15 mouse cellular contexts compared by ENCODE assay signal in the genomic region with DNA sequence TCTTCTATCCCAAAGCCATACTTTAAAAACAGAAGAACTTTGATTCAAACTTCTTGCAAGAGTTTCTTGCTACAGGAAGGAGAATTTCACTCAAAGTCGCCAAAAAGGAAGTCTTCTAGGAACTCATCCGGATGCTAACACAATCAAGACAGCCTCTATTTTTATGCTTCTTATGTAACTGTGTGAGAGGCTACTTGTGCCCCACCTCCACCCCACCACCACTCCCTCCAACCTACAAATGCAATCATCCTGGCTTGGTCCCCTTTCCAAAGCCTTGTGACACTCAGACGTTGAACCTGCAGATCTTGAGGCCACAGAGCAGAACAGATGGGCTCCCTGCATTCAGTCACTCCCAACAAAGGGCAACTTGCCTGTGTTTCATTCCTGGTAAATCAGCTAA.
DNase-seq lines count a peak whose midpoint lies in the region; ATAC-seq and TF ChIP-seq lines count a peak whose summit lies in the region.
"Had no signal": no experiment of that assay in that cellular context is flagged by ENCODE, and none has a peak within 500 bp of the region (broad histone marks: within the 10 kb centered on the region; RNA-seq: fewer than 3 reads in every experiment).

No protein-coding gene starts in this region.

- no peak overlapping the region for H3K4me2 ChIP-seq in hindbrain, embryonic 13.5 days
- H3K4me2 ChIP-seq in hindbrain, postnatal 0 days (ENCODE audit: low read depth, low read length), result no peak overlapping the region
- H3K4me2 ChIP-seq in forebrain, embryonic 12.5 days, result no peak overlapping the region
- H3K4me2 ChIP-seq: limb, embryonic 15.5 days had no signal

- peaks cover 10% of the 10 kb centered on the region; the same call in 1 of the 2 replicates for H3K4me1 ChIP-seq in hindbrain, embryonic 10.5 days (replicated peaks)
- 0 out of 2 replicates have a peak, but pooled peaks cover 5% of the 10 kb centered on the region for H3K4me1 ChIP-seq in hindbrain, embryonic 13.5 days (replicated peaks)
- no peaks in the 10 kb centered on the region for H3K4me1 ChIP-seq in hindbrain, postnatal 0 days (ENCODE audit: insufficient read depth, low read length)
- no peaks in the 10 kb centered on the region for H3K4me1 ChIP-seq in forebrain, embryonic 12.5 days

- no peak overlapping the region for H3K4me3 ChIP-seq in hindbrain, embryonic 10.5 days
- no peak overlapping the region for H3K4me3 ChIP-seq in hindbrain, embryonic 13.5 days
- H3K4me3 ChIP-seq in hindbrain, postnatal 0 days (ENCODE audit: low read length), result no peak overlapping the region
- no peak overlapping the region for H3K4me3 ChIP-seq in forebrain, embryonic 12.5 days (replicated peaks)
- H3K4me3 ChIP-seq: left cerebral cortex, adult 2 months; limb, embryonic 15.5 days had no signal

- H3K27ac ChIP-seq in hindbrain, embryonic 10.5 days, result peak overlapping the region; percentile 37; the same call in 1 of the 2 replicates
- no peak overlapping the region for H3K27ac ChIP-seq in hindbrain, embryonic 13.5 days
- H3K27ac ChIP-seq in hindbrain, postnatal 0 days, result no peak overlapping the region
- no peak overlapping the region for H3K27ac ChIP-seq in forebrain, embryonic 12.5 days
- H3K27ac ChIP-seq: kidney, postnatal 0 days; left cerebral cortex, adult 2 months; limb, embryonic 15.5 days had no signal

- intact Hi-C loops in heart, postnatal 10 days (cut with DNase I), result loop anchor here (2.0 kb wide), 1 partner anchor 20 kb away; no protein-coding TSS in a partner anchor

- no peak for DNase-seq in hindbrain, embryonic 10.5 days (ENCODE audit: low spot score)
- peak; percentile 22 for DNase-seq in testis, postnatal 10 days (ENCODE audit: low spot score)
- DNase-seq in testis, postnatal 14 days (ENCODE audit: low spot score), result no peak
- peak; percentile 23 to 29 for DNase-seq in heart, postnatal 10 days
- no peak for DNase-seq in hindbrain, postnatal 0 days (ENCODE audit: low spot score)
- DNase-seq: cerebellum, adult 18-20 months; embryo, embryonic 11 days; thymus, postnatal 4 days had no signal

- H3K9me3 ChIP-seq in hindbrain, embryonic 10.5 days, result no peaks in the 10 kb centered on the region
- H3K9me3 ChIP-seq in hindbrain, embryonic 13.5 days, result no peaks in the 10 kb centered on the region
- no peaks in the 10 kb centered on the region for H3K9me3 ChIP-seq in hindbrain, postnatal 0 days (ENCODE audit: low read length)
- no peaks in the 10 kb centered on the region for H3K9me3 ChIP-seq in forebrain, embryonic 12.5 days
- H3K9me3 ChIP-seq: limb, embryonic 15.5 days had no signal

- WGBS in hindbrain, embryonic 10.5 days, result 71% methylated on average over 3 of the region's 3 CpGs
- 69% methylated on average over 3 of the region's 3 CpGs for WGBS in hindbrain, embryonic 13.5 days
- WGBS in hindbrain, postnatal 0 days, result 68% methylated on average over 3 of the region's 3 CpGs
- 79% methylated on average over 3 of the region's 3 CpGs for WGBS in forebrain, embryonic 12.5 days

- H3K36me3 ChIP-seq in hindbrain, embryonic 10.5 days, result no peaks in the 10 kb centered on the region
- H3K36me3 ChIP-seq in hindbrain, embryonic 13.5 days, result no peaks in the 10 kb centered on the region
- H3K36me3 ChIP-seq in hindbrain, postnatal 0 days (ENCODE audit: insufficient read depth, low read length), result no peaks in the 10 kb centered on the region
- H3K36me3 ChIP-seq in forebrain, embryonic 12.5 days (replicated peaks), result no peaks in the 10 kb centered on the region
- H3K36me3 ChIP-seq: limb, embryonic 15.5 days had no signal

- ATAC-seq in hindbrain, embryonic 13.5 days (ENCODE audit: low FRiP score), result no peak
- ATAC-seq in hindbrain, postnatal 0 days, result no peak
- ATAC-seq in forebrain, embryonic 12.5 days (ENCODE audit: low FRiP score), result no peak
- ATAC-seq: hindbrain, embryonic 16.5 days; Patski had no signal

- no peaks in the 10 kb centered on the region for H3K27me3 ChIP-seq in hindbrain, embryonic 10.5 days (ENCODE audit: insufficient read depth, poor library complexity, severe bottlenecking)
- no peaks in the 10 kb centered on the region for H3K27me3 ChIP-seq in hindbrain, embryonic 13.5 days
- H3K27me3 ChIP-seq in hindbrain, postnatal 0 days (ENCODE audit: insufficient read depth, low read length), result no peaks in the 10 kb centered on the region
- H3K27me3 ChIP-seq in forebrain, embryonic 12.5 days, result no peaks in the 10 kb centered on the region
- H3K27me3 ChIP-seq: limb, embryonic 15.5 days; Patski had no signal

- TF ChIP-seq CTCF in hindbrain, postnatal 0 days (IDR thresholded peaks at IDR 0.05; ENCODE audit: low read depth), result no peak

- no peak overlapping the region for H3K9ac ChIP-seq in hindbrain, embryonic 13.5 days
- no peak overlapping the region for H3K9ac ChIP-seq in hindbrain, postnatal 0 days (replicated peaks; ENCODE audit: low read length)
- no peak overlapping the region for H3K9ac ChIP-seq in forebrain, embryonic 12.5 days
- H3K9ac ChIP-seq: limb, embryonic 15.5 days had no signal

Comparison
In these comparisons a context has a peak if more than half of its experiments do, and no peak if none do; other contexts are left out.
1. DNase-seq: peak in testis, postnatal 10 days (single experiment) and heart, postnatal 10 days (2 of 2); none in hindbrain, embryonic 10.5 days (single experiment), testis, postnatal 14 days (single experiment) and hindbrain, postnatal 0 days (single experiment).